Mouse (Mus musculus) CD4-positive naive resting alpha-beta T cell, adult 57 days (primary cell): ENCODE results near the gene Calb2. TPM values are rescaled to one million over a fixed set of nuclear protein-coding genes. Genes with fewer than 3 reads are reported as not detected.

Experiments used
- total RNA-seq: library from RNA; stranded (reverse); gene quantifications from one replicate; pipeline ENCODE4 v1.2.4, GENCODE M21; 2023

Gene Calb2
- not detected for total RNA-seq

DNA sequence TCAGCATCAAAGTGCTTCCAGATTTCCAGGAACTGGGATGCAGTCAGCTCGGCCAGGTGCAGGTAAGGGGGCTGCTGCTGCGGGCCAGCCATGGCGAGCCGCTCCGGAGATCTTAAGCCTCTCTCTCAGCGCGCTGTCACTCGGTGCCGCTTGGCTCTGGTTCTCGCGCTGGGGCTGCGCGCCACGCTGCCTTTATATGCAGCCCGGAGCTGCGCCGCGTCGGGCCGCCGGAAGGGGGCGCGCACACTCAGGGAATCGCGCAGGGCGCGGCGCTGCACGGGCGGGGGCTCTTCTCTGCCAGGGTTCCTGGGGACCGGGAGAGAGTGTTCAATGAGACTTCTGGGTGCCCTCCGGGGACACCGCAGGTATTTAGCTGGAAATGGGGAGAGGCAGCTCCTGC, at the start of gene Calb2:
Gene Calb2, minus strand, starts transcription at position 165 of the 400 bp plus-strand sequence.

DNA sequence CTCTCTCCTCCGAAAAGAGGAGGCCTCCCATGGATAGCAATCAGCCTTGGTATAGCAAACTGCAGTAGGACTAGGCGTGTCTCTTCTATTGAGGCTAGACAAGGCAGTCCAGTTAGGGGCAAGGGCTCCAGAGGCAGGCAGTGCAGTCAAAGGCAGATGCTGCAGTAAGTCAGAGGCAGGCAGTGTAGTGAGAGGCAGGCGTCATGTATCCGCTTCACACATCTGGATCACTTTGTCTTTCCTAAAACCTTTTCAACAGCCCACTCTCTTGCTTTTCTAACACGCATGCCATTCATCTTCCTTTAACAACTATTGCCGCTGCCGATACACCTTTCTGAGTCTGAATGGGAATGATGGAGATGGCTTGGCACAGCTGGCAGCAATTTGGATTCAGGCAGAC, 47.4 kb upstream of the Calb2 start, which contains the start of gene Cmtr2:
Gene Cmtr2, plus strand, starts transcription at position 301 of the 400 bp plus-strand sequence.

GRCm38 (mm10) chr8:110102653-110103052, 65.4 kb downstream of the Calb2 start, which contains the start of gene Gm17720:
Gm17720 (minus strand) TSS chr8:110102753.

DNA sequence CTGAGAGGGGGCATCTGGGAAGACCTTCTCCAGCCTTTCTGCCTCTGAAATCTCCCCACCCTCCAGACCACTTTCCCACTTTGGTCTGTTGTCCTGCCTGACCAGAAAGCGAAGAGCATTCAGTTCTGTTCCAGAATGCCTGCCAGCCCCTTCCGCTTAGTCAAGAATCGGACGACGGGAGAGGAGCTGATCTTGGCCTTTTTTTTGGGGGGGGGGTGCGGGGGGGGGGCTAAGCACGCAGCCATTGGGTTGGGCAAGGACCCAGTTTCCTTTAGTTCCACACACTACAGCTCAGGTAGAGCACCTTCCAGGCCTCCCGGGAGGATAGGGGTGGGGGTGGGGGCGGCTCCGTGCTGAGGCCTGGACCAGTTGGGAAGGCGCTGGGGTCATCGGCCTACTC, 67.1 kb downstream of the Calb2 start, which contains the start of gene Gm21964:
Gene Gm21964, plus strand, starts transcription at position 301 of the 400 bp plus-strand sequence.

Other genes with a start within 250 kb of the Calb2 start
- gene Marveld3, start 206.0 kb downstream of the Calb2 start, total RNA-seq = not detected
- gene Tat, start 177.8 kb downstream of the Calb2 start, total RNA-seq = not detected
- gene Chst4, start 128.5 kb downstream of the Calb2 start, total RNA-seq = 0.68 TPM
- 3.3 TPM for gene Zfp612, start 88.5 kb downstream of the Calb2 start, total RNA-seq
- not detected for gene Gm21964, start 67.0 kb downstream of the Calb2 start, total RNA-seq
- not detected for gene Gm17720, start 65.5 kb downstream of the Calb2 start, total RNA-seq
- 5.0 TPM for gene Cmtr2, start 47.5 kb upstream of the Calb2 start, total RNA-seq
- gene Hydin, start 98.8 kb upstream of the Calb2 start, total RNA-seq = not detected